Mouse (Mus musculus) E14TG2a.4 (cell line): ENCODE measurements around the gene Foxl1.

Experiments used
- H3K27me3 ChIP-seq: 2 replicates; pipeline ENCODE4 v1.6.1; 2014; ENCODE audit warnings: low read length, control low read depth; ENCODE audit not compliant: insufficient read depth
- H3K36me3 ChIP-seq: 2 replicates; pipeline ENCODE4 v1.6.1; 2014; ENCODE audit warnings: low read length, control low read depth; ENCODE audit not compliant: insufficient read depth
- H3K4me1 ChIP-seq: replicated peaks from 2 replicates; pipeline ENCODE4 v1.6.1; 2014; ENCODE audit warnings: low read depth, low read length, control low read depth
- H3K4me3 ChIP-seq: replicated peaks from 2 replicates; pipeline ENCODE4 v1.5.1; 2014; ENCODE audit warnings: mild to moderate bottlenecking, low read length
- H3K9me3 ChIP-seq: 2 replicates; pipeline ENCODE4 v1.6.1; 2014; ENCODE audit warnings: low read length, control low read depth
- CTCF ChIP-seq: conservative IDR thresholded peaks from 2 replicates; pipeline ENCODE4 v1.5.1; 2014; ENCODE audit warnings: low read length
- NANOG ChIP-seq: IDR thresholded peaks from 2 replicates; pipeline ENCODE4 v1.6.1; 2014; ENCODE audit warnings: borderline replicate concordance, low read length, mixed read lengths
- POU5F1 ChIP-seq: IDR thresholded peaks from 2 replicates; pipeline ENCODE4 v1.6.1; 2014; ENCODE audit warnings: low read length, borderline replicate concordance

The Foxl1 gene

DNA sequence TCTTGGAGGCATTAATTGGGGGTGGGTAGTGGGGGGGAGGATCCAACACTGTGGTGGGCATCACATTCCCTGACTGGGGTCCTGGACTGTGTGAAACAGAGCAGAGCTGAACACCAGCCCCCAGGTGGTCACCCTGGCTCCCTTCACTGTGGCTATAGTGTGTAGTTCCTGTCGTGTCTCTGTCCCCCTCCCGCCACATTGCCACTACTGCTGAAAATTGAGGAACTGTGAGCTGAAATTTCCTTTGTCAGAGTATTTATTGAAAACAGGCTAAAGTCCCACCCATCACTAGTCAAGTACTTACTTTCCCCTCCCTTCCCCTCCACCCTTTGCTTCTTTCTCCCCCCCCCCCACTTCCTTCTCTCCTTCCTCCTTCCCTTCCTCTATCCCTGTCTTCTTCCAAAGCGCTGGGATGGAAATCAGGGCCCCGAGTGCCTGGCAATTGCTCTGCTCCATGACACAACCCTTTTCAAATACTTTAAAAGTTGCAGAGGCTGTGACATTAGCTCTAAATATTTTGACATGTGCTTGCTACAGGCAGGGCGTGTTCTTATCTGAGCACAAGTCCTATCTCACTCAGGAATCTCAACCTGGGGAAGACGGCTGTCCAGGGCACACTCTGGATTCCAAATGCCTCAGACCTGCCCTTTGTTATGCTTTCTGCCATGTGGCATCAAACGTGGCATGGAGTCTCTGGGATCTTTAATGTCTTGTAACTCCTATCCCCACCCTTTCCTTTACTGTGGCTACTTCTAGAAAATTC is 16.4 kb upstream of the Foxl1 start:
- Histone ChIP-seq H3K27me3 (peaks cover 55% of the 10 kb centered on the region), H3K4me1 (peaks cover 27% of the 10 kb centered on the region), H3K36me3 (peaks cover 9% of the 10 kb centered on the region), H3K4me3 (no peak overlapping the region), H3K9me3 (no peaks in the 10 kb centered on the region)
- TF ChIP-seq NANOG (no peak), CTCF (no peak), POU5F1 (no peak)

DNA sequence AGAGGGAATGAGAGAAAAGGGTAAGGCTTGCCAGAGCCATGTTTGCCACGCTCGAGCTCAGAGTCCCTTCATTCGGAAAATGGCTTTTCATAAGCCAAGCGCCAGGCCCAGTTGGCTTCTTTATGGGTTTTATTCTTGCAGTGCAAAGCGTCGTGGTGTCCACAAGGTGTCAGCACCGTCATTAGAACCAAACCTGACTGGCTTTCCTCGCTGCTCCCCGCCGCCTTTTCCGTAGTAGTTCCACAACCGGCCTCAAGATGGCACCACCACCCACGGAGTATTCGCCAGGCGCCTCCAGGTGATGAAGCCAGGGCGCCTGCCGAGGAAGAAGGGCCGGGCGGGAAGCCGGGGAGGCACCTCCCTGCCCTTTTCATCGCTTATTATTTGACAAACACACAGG is 14.5 kb upstream of the Foxl1 start:
- Histone ChIP-seq H3K4me1 (peaks cover 24% of the 10 kb centered on the region), H3K4me3 (no peak overlapping the region; the same call in 1 of the 2 replicates), H3K36me3 (no peaks in the 10 kb centered on the region), H3K9me3 (no peaks in the 10 kb centered on the region), H3K27me3 (peaks cover 75% of the 10 kb centered on the region)
- TF ChIP-seq CTCF: peak; percentile 91
- TF ChIP-seq POU5F1: no peak

DNA sequence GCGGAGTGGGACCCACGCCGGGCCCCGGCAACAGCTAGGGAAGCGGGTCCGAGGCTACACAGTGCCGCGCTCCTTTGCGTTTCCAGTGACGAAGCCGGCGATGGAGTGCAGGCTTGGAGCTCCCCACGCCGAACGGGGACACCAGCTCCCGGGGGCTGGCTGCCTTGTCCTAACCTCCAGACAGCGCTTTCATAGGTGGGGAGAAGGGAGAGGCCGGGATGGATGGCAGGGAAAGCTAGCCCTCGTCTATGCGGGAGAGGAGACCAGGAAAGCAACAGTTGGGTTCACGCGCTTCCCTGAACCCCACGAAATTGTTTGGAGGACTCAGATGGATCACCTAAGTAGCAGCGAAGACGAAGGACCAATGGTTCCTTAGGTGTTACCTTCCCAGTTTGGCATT is 12.6 kb upstream of the Foxl1 start:
- Histone ChIP-seq H3K9me3 (no peaks in the 10 kb centered on the region), H3K4me1 (peaks cover 25% of the 10 kb centered on the region), H3K4me3 (no peak overlapping the region), H3K36me3 (no peaks in the 10 kb centered on the region), H3K27me3 (peaks cover 90% of the 10 kb centered on the region)
- TF ChIP-seq CTCF: no peak
- TF ChIP-seq POU5F1: no peak
- TF ChIP-seq NANOG: no peak

DNA sequence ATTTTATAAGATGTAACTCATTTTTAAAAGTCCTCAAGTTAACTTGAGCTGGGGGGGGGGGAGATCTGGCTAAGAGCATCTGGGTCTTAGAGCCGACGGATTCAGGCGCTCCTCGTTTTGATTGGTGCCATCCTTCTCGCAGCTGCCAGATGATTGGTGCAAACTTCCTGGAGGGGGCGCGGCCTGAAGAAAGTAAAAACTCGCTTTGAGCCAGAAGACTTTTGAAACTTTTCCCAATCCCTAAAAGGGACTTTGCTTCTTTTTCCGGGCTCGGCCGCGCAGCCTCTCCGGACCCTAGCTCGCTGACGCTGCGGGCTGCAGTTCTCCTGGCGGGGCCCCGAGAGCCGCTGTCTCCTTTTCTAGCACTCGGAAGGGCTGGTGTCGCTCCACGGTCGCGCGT is 11.8 kb upstream of the Foxl1 start, which contains the start of gene Foxc2:
TSS of gene Foxc2 (plus strand) at position 224 of the 400 bp plus-strand sequence.
- H3K36me3 ChIP-seq: no peaks in the 10 kb centered on the region
- H3K4me3 ChIP-seq: peak within 1 kb of the TSS; percentile 82
- H3K9me3 ChIP-seq: no peaks in the 10 kb centered on the region
- H3K4me1 ChIP-seq: peaks cover 25% of the 10 kb centered on the region
- TF ChIP-seq POU5F1: no peak
- no peak for TF ChIP-seq CTCF
- TF ChIP-seq NANOG: no peak
- H3K27me3 ChIP-seq: peaks cover 94% of the 10 kb centered on the region

DNA sequence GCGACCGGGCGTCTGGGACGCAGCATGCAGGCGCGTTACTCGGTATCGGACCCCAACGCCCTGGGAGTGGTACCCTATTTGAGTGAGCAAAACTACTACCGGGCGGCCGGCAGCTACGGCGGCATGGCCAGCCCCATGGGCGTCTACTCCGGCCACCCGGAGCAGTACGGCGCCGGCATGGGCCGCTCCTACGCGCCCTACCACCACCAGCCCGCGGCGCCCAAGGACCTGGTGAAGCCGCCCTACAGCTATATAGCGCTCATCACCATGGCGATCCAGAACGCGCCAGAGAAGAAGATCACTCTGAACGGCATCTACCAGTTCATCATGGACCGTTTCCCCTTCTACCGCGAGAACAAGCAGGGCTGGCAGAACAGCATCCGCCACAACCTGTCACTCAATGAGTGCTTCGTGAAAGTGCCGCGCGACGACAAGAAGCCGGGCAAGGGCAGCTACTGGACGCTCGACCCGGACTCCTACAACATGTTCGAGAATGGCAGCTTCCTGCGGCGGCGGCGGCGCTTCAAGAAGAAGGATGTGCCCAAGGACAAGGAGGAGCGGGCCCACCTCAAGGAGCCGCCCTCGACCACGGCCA is 11.1 kb upstream of the Foxl1 start:
- Histone ChIP-seq H3K27me3 (peaks cover 95% of the 10 kb centered on the region), H3K9me3 (no peaks in the 10 kb centered on the region), H3K4me3 (peak overlapping the region; percentile 82), H3K36me3 (no peaks in the 10 kb centered on the region), H3K4me1 (peaks cover 25% of the 10 kb centered on the region)
- TF ChIP-seq POU5F1: no peak
- TF ChIP-seq NANOG: no peak
- TF ChIP-seq CTCF: no peak

DNA sequence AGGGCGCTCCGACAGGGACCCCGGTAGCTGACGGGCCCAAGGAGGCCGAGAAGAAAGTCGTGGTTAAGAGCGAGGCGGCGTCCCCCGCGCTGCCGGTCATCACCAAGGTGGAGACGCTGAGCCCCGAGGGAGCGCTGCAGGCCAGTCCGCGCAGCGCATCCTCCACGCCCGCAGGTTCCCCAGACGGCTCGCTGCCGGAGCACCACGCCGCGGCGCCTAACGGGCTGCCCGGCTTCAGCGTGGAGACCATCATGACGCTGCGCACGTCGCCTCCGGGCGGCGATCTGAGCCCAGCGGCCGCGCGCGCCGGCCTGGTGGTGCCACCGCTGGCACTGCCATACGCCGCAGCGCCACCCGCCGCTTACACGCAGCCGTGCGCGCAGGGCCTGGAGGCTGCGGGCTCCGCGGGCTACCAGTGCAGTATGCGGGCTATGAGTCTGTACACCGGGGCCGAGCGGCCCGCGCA is 10.5 kb upstream of the Foxl1 start:
- Histone ChIP-seq H3K27me3 (peaks cover 95% of the 10 kb centered on the region), H3K4me3 (peak overlapping the region; percentile 82), H3K36me3 (no peaks in the 10 kb centered on the region), H3K9me3 (no peaks in the 10 kb centered on the region), H3K4me1 (peaks cover 25% of the 10 kb centered on the region)
- TF ChIP-seq CTCF (no peak), POU5F1 (no peak), NANOG (no peak)

DNA sequence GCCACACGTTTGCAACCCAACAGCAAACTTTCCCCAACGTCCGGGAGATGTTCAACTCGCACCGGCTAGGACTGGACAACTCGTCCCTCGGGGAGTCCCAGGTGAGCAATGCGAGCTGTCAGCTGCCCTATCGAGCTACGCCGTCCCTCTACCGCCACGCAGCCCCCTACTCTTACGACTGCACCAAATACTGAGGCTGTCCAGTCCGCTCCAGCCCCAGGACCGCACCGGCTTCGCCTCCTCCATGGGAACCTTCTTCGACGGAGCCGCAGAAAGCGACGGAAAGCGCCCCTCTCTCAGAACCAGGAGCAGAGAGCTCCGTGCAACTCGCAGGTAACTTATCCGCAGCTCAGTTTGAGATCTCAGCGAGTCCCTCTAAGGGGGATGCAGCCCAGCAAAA is 9.8 kb upstream of the Foxl1 start:
- Histone ChIP-seq H3K27me3 (peaks cover 95% of the 10 kb centered on the region), H3K4me1 (peaks cover 30% of the 10 kb centered on the region), H3K9me3 (peaks cover 3% of the 10 kb centered on the region), H3K4me3 (peak overlapping the region; percentile 82; the same call in 1 of the 2 replicates), H3K36me3 (no peaks in the 10 kb centered on the region)
- TF ChIP-seq NANOG: no peak
- TF ChIP-seq CTCF: no peak
- no peak for TF ChIP-seq POU5F1

DNA sequence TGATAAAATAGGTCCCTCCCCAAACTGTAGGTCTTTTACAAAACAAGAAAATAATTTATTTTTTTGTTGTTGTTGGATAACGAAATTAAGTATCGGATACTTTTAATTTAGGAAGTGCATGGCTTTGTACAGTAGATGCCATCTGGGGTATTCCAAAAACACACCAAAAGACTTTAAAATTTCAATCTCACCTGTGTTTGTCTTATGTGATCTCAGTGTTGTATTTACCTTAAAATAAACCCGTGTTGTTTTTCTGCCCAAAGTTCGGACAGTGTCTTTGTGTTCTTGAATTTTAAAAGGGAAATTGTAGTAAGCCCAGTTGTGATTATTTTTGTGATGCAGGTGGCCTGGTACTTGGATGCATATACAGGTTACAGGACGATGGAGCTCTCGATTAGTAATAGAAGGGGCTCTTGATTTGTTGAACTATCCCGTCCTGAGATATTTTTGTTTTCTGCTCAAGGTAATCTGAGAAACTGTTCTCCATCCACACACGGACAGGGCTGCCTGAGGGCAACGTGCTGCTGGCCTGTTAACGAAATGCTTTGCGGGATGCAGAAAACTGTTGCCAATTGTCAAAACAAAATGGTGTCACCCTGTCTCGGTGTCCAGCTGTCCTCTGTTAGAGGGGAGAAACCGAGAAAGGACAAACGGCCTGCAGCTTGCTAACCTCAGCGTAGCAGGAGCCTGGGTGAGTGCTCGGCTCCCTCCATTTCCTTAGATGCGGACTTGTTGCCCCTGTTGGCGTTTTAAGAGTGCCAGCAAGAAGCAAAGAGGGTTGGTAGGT is 8.9 kb upstream of the Foxl1 start:
- Histone ChIP-seq H3K27me3 (peaks cover 97% of the 10 kb centered on the region), H3K4me1 (peaks cover 27% of the 10 kb centered on the region), H3K36me3 (no peaks in the 10 kb centered on the region), H3K4me3 (no peak overlapping the region), H3K9me3 (peaks cover 9% of the 10 kb centered on the region)
- TF ChIP-seq NANOG: no peak
- TF ChIP-seq CTCF: no peak
- no peak for TF ChIP-seq POU5F1
